Mouse (Mus musculus) kidney, postnatal 25 days (tissue): ENCODE measurements around the gene Ugcg.

ENCODE experiments used
- DNase-seq, 2 experiments: peaks; one replicate each; pipeline ENCODE4 v3.0.0; 2021; ENCODE audit warnings: mixed read lengths in 2 of 2

Ugcg gene

DNA sequence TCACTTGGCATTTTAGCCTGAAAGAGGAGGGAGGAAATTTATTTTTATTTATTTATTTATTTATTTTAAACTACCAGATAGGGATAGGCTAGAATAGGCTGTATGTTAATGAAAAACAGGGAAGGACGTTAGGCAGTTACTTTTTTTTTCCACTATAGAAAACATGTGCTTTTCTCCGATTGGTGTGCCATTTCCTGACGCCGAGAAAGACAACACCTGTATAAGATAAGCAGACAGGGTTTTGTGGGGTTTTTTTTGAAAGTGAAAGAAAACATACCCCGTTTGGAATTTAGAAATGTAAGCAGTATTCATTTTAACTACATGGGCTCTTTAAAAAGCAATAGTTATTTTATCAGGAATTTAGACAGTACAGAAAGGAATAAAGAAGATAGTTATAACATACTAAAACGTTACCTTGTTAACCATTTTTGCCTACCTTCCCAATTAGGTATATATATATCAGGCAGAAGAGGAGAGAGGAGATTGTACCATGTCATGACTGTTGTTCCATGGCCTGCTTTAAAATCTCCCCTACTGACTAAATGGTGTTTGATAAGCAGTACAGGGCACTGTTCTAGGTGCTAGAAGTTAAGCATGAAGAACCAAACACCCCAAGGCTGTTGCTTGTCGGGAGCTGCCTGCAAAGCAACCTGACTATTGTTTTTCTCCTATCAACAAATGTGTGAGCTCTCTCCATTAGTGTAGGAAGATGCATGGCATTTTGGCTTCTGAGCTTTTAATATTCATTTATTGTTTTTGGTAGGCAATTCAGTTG, 1.8 kb downstream of the Ugcg start:
- no peak for DNase-seq

DNA sequence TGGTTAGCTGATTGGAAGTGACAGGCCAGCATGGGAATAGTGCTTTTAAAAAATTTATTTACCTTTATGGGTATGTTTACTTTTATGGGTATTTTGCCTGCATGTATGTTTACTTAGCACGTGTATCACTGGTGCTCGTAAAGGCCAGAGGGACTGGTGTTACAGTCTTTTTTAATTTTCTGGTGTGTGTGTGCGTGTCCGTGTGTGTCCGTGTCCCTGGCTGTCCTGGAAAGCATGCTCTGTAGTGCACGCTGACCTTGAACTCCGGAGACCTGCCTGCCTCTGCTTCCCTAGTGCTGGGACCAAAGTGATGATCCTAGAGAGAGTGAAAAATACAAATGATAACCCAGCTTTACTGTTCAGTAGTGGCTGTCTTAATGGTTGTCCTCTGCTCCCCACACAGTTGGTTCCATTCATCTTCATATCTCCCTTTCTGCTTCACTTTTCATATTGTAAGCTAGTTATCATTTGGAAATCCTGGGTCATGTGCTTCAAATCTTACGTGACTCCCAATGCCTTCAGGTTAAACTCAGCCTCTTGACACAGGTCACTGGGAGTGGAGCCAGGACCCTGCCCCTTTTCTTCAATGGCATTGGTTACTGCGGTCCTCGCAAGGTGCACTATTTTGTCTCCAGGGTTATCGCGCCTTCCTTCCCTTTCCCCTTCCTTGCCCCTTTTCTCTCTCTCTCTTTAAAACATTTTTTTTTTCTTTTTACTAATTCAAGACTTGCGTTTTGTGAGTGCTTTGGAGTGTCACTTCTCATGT, 5.9 kb downstream of the Ugcg start:
- DNase-seq = no peak

GRCm38 (mm10) chr4:59196346-59197077, 7.5 kb downstream of the Ugcg start:
- no peak for DNase-seq

DNA sequence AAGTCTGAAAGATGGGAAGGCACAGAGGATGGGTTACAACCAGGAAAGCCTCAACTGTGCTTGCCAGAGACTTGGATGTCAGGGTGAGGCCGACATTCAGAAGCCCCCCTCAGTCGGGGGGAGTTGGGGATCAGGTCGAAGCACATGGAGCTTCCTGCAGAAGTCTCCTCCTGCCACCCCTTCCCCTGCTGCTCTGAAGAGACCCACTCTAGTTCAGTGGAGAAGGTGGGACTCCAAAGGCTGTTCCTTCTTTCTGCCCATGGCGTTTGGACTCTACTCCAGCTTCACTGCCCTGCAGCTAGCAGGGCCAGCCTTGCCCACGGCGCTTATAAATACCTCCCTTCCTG, 8.0 kb downstream of the Ugcg start:
- no peak for DNase-seq

- DNase-seq = no peak
Observed at GRCm38 (mm10) chr4:59197462-59197861, 8.4 kb downstream of the Ugcg start.

- DNase-seq = peak; percentile 68 to 73
Observed at GRCm38 (mm10) chr4:59199341-59199740, 10.3 kb downstream of the Ugcg start.

DNA sequence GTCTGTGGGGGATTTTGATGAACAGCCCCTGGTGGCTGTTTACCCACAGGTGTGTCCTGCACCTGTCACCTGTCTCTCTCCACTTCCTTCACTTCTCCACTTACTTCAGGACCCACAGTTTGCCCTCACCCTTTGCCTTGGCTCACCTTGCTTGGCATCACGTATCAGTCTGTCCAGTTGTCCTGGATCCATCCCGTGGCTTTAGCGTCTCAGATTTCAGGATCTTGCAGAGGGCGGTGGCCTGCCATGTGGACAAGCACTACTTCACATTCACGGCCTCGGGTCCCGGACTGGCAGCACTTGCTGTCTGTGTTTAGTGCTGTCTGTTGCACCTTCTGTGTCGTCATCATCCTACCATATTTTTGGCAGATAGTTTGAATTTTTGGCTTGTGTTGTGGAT, 10.7 kb downstream of the Ugcg start:
- DNase-seq = no peak

DNA sequence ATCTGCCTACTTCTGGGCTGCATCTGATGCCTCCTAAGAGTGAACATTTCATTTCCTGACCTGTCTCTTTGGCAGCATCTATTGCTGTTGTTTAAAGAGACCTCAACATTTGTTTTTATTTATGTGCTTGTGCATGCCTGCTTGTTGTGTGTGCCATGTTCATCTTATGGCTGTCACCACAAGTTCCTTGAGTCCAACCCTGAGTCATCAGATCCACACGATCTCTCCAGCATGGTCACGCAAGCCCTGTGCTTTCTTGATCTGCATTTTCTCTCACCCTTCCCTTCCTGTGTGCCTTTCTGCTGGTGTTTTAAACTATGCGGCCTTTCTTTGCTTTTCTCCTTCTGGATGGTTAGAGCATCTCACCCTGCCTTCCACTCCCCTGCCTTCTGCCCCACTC, 11.6 kb downstream of the Ugcg start:
- no peak for DNase-seq

DNA sequence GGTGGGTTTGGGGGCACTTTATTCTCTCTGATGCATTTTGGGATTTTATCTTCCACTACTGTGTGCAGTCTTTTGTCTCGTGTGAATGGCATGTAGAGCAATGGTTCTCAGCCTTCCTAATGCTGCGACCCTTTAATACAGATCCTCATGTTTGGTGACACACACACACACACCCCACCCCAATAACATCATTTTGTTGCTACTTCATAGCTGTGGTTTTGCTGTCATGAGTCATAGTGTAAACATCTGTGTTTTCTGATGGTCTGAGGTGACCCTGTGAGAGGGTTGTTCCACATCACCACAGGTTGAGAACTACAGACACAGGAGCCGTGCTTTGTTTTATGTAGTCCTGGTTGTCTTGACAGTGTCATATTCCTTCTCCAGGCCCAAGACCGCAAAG, 15.6 kb downstream of the Ugcg start:
- no peak for DNase-seq

GRCm38 (mm10) chr4:59205758-59206340, 16.8 kb downstream of the Ugcg start:
- no peak for DNase-seq

DNA sequence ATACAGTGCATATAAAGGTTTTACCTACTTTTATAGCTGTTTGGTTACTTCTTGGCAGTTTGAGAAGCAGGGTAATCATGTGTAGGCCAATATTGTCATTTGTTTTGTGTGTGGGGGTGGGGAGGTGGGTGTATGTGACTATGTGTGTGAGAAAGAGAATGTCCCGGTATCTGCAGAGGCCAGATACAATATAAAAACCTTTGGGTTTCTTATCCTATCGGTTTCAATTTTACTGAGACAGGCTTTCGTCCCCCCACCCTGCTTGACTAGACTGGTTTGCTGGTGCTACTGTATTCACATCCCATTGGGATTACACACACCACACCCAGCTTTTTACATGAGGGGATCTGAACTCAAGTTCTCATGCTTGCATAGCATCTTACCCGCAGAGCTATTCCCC, 17.5 kb downstream of the Ugcg start:
- DNase-seq = no peak

- DNase-seq = no peak
Observed at GRCm38 (mm10) chr4:59208607-59209006, 19.6 kb downstream of the Ugcg start.

DNA sequence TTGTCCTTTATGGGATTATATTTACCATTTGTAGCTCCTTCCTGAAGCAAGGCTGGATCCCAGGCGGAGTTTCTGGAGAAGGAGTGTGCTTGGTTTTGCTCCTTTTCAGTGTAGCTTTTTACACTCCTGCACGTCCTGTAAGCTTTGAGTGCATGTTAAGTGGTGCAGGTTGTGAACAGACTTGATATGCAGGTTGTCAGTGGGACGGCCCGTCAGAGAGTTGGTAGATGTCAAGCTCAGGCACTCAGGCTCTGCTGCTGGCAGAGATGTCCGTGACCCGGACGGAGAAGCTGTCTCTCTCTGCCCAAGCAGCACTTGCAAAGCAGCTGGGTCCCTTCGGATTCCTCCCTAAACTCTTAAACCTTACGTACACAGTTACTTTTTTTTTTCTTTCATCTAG, 22.1 kb downstream of the Ugcg start:
- DNase-seq = no peak

- DNase-seq = no peak
Observed at GRCm38 (mm10) chr4:59213833-59214232, 24.8 kb downstream of the Ugcg start.

DNA sequence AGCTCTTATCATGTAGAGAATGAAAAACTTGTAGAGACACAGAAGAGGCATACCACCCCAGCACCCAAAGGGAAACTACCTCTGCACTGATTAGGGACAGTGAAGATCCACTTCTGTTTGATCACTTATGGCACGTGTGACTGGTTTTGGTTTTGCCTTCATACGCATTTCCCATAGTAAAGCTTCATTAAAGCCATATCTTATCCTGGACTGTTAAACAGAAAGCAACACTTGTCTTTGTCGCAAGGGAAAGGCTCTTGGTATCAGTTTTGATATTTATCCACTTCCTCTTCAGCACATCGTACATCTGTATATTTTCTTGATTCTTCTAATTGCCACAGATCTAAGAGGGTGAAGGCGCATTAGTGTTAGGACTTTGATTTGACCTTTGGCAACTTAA, 25.6 kb downstream of the Ugcg start:
- DNase-seq = no peak

DNA sequence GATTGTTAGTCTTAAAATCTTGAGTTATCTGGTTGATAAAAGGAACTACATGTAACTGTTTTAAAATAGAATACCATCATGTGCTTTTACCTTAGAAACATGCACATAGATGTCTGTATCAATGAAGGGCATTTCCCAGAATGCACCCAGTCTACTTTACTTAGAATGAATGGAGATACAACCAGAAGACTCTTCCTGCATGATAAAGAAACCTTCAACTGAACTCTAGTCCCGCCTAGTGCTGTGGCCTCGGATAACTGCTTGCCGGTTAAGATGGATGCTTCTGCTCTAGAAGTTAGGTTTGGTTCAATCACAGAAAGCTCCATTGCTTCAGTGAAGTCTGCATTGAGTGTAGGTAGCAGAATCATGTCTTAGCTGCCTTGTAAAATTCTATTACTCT, 26.5 kb downstream of the Ugcg start:
- DNase-seq = no peak

GRCm38 (mm10) chr4:59217101-59217500, 28.0 kb downstream of the Ugcg start:
- no peak for DNase-seq

GRCm38 (mm10) chr4:59218154-59218553, 29.1 kb downstream of the Ugcg start:
- no peak for DNase-seq

DNA sequence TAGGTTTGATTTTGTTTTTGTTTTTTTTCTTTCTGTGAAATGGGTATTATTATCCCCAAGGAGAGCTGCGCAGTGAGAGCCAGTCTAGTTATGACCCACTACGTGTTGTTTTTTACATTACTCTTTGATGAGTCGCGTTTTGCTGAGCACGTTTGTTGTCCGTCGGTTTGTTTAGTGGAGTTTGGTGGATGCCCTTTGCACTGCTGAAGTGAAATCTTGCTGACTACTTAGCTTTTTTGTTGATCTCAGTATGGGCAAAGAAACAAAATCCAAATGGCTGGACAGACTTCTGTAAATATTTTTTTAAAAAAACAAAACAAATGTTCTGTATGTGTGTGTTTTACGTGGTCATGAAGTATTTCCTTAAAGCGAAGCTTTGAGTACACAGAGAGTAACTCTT, 33.2 kb downstream of the Ugcg start:
- DNase-seq = peak in 1 of 2 experiments; percentile 23

- peak in 1 of 2 experiments; percentile 46 for DNase-seq
Observed at GRCm38 (mm10) chr4:59223055-59223615, 34.1 kb downstream of the Ugcg start.

DNA sequence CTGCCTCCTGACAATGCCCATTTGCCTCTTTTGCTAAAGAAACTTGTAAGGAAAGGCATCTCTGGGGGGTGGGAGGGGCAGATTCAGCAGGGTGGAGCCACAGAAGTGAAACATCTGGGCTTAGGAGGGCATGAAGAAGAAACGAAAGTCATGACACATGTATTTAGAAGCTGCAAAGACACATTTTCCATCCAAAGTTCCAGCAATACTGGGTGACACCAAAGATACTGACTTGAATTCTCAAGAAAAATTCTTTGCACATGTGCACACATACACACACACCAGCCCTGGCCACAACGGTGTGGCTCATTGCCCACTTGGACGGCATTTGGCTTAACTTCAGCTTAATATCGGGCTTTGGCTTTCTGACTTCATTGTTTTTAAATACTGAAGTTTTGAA, 35.8 kb downstream of the Ugcg start:
- no peak for DNase-seq

DNA sequence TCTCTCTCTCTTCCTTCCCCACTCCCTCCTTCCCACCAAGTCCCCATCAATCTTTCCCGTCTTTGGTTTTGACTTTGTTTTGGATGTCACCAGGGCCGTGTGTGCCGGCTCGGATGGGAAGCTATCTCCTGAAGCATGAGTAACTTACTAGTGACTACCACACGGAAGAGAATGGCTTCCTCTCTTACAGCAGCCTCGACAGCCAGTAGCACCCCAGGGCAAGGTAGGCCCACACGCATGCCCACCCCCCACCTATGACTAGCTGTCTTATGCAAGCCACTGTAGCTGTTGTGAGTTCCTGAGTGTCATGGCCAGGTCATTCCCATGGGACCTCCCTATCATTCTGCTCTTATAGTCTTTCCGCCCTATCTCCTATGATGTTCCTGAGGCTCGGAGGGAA, 38.0 kb downstream of the Ugcg start:
- DNase-seq = no peak

GRCm38 (mm10) chr4:59228951-59229350, 39.9 kb downstream of the Ugcg start:
- no peak for DNase-seq
